Mouse (Mus musculus) brain, embryonic 14.5 days (tissue): Measurements from ENCODE around the gene Tmprss11a.

Experiments
- CTCF ChIP-seq: fragments of 200-500 bp; IDR thresholded peaks from 2 replicates; pipeline ENCODE4 v1.5.1; 2012; ENCODE audit warnings: inconsistent platforms, mild to moderate bottlenecking, moderate library complexity, borderline replicate concordance; ENCODE audit not compliant: insufficient read depth, insufficient read length; ENCODE audit errors: extremely low read depth
- POLR2A ChIP-seq: fragments of 200-500 bp; IDR thresholded peaks from 2 replicates; pipeline ENCODE4 v1.6.1; 2012; ENCODE audit warnings: mild to moderate bottlenecking, inconsistent platforms, borderline replicate concordance; ENCODE audit not compliant: poor library complexity, insufficient read depth, insufficient read length, severe bottlenecking; ENCODE audit errors: extremely low read depth

- TF ChIP-seq CTCF (no peak), POLR2A (no peak)
Measured at GRCm38 (mm10) chr5:86482031-86482430, 13.2 kb upstream of the Tmprss11a start.
